Mouse (Mus musculus): Measurements from ENCODE around the gene Gimap7.

GRCm38 (mm10) chr6:48692962-48693361 is 25.5 kb upstream of the Gimap7 start:
- TF ChIP-seq CTCF (IDR thresholded peaks at IDR 0.05; ENCODE audit: low read depth) (no peak), EP300 (IDR thresholded peaks at IDR 0.05; ENCODE audit: low read depth) (no peak)
